Mouse (Mus musculus) erythroid progenitor cell, adult 5-6 weeks (primary cell): ENCODE data around the gene Agmat. TPM values are rescaled to one million over a fixed set of nuclear protein-coding genes. Genes with fewer than 3 reads are reported as not detected.

Source experiments
- ATAC-seq: replicated peaks from 2 replicates; pipeline ENCODE4 v1.8.0; 2016; ENCODE audit warnings: moderate number of reproducible peaks, mild to moderate bottlenecking, moderate TSS enrichment, inconsistent platforms; ENCODE audit not compliant: poor library complexity, low FRiP score, severe bottlenecking
- total RNA-seq, 2 experiments: library from RNA; stranded (forward) in 1 of 2; stranded (reverse) in 1 of 2; fragments of 150-400 nt in 1 of 2; fragments of 186-747, 209-891 nt in 1 of 2; gene quantifications; 2 replicates each; pipeline versions ENCODE4 v1.2.3 to v1.2.4; 2015 to 2017; ENCODE audit warnings: low replicate concordance in 2 of 2

Agmat gene
- total RNA-seq (2015; ENCODE audit: low replicate concordance) (1.3 TPM in 1 of 2 replicates, not detected in the other), total RNA-seq (2017; ENCODE audit: low replicate concordance) (not detected in 2 replicates)

GRCm38 (mm10) chr4:141746578-141747346 is at the start of gene Agmat:
Gene Agmat, plus strand, starts transcription at chr4:141746672.
- no peak for ATAC-seq

GRCm38 (mm10) chr4:141704625-141705024 is 41.8 kb upstream of the Agmat start:
- no peak for ATAC-seq

- no peak for ATAC-seq
Observed at GRCm38 (mm10) chr4:141705331-141705730, 41.1 kb upstream of the Agmat start.

GRCm38 (mm10) chr4:141708005-141708404 is 38.5 kb upstream of the Agmat start:
- 0 out of 2 replicates have a peak, but pooled peaks have one; percentile 13 for ATAC-seq

- ATAC-seq = no peak
Observed at GRCm38 (mm10) chr4:141708971-141709370, 37.5 kb upstream of the Agmat start.

- no peak for ATAC-seq
Observed at GRCm38 (mm10) chr4:141711250-141711649, 35.2 kb upstream of the Agmat start.

- ATAC-seq = no peak
Observed at GRCm38 (mm10) chr4:141713598-141714142, 32.8 kb upstream of the Agmat start.

- ATAC-seq = no peak
Observed at GRCm38 (mm10) chr4:141715027-141715426, 31.4 kb upstream of the Agmat start.

GRCm38 (mm10) chr4:141717633-141718032 is 28.8 kb upstream of the Agmat start:
- ATAC-seq = no peak

- ATAC-seq = no peak
Observed at GRCm38 (mm10) chr4:141719304-141719703, 27.2 kb upstream of the Agmat start.

GRCm38 (mm10) chr4:141720761-141721523 is 25.5 kb upstream of the Agmat start:
- no peak for ATAC-seq

GRCm38 (mm10) chr4:141721961-141722360 is 24.5 kb upstream of the Agmat start:
- ATAC-seq = no peak

- peak; percentile 89 for ATAC-seq
Observed at GRCm38 (mm10) chr4:141722731-141723672, 23.5 kb upstream of the Agmat start, which contains the start of gene Ddi2. Gene Ddi2, minus strand, starts transcription at chr4:141723419.

GRCm38 (mm10) chr4:141723673-141724068 is 22.8 kb upstream of the Agmat start:
- ATAC-seq = peak; percentile 43; the same call in 1 of the 2 replicates

GRCm38 (mm10) chr4:141724594-141724993 is 21.9 kb upstream of the Agmat start:
- no peak for ATAC-seq

- no peak for ATAC-seq
Observed at GRCm38 (mm10) chr4:141725277-141725676, 21.2 kb upstream of the Agmat start.

GRCm38 (mm10) chr4:141725738-141726137 is 20.7 kb upstream of the Agmat start:
- no peak for ATAC-seq

- no peak for ATAC-seq
Observed at GRCm38 (mm10) chr4:141729266-141729665, 17.2 kb upstream of the Agmat start.

- no peak for ATAC-seq
Observed at GRCm38 (mm10) chr4:141730401-141730800, 16.1 kb upstream of the Agmat start.
